Mouse (Mus musculus): ENCODE measurements around the gene Stag2.

Gene Stag2

DNA sequence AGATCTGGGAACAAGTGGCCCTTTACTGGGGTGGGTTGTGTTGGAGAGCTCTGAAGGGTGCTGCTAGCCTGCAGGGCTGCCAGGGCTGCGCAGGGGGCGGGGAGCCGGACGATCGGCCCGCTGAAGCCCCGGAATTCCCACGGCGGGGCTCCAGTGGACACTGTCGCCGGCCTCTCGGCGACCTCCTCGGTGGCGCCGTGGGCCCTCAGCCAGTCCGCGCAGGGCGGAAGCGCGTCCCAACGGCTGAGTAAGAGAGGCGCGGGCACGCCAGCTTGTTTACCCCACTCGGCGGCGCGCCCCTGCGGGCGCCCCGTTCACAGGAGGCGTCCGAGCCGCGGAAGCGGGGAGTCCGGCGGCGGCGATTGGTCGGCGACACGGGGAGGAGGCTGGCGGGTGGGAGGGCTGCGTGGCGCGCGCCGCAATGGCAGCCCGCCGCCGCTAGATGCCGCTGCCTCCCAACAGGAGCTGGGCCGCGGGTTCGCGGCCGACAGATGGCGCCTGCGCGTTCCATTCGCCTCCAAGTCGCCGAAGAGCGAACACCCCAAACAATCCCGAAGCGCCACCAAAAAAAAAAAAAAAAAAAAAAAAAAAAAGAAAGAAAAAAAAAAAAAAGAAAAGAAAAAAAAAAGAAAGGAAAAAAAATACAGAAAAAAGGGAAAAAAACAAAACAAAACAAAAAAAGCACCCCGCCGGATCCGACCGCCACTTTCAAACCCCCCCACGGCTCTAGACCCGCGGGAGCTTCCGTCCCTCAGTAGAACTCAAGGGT is at the start of gene Stag2:
Gene Stag2 (plus strand): TSS at position 530 of the 769 bp plus-strand sequence.
- DNase-seq (ENCODE audit: low read depth, low spot score): peak; percentile 93

DNA sequence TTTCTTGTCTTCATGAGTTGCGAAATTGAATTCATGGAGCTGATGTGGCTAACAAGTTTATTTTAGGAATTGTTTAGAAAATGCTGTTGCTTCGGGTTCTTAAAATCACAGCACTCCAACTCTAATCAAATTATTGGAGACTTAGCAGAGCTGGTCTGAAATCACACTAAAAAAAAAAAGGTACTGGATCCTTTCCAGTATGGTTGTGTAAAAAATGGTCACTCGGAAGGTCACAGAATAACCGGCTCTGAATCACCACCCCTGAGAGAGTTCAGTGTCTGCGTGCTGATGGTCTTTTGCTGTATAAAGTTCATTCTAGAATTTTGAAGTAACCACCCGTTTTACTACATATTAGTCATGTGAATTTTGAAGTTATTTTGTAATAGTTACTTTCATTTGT is 42.0 kb upstream of the Stag2 start:
- DNase-seq (ENCODE audit: low read depth, low spot score): no peak

- no peak for DNase-seq (ENCODE audit: low read depth, low spot score)
Measured at GRCm38 (mm10) chrX:42110585-42110984, 38.5 kb upstream of the Stag2 start.

- DNase-seq (ENCODE audit: low read depth, low spot score): no peak
Measured at GRCm38 (mm10) chrX:42119442-42120048, 29.6 kb upstream of the Stag2 start.

- no peak for DNase-seq (ENCODE audit: low read depth, low spot score)
Measured at GRCm38 (mm10) chrX:42124963-42125697, 24.0 kb upstream of the Stag2 start.

DNA sequence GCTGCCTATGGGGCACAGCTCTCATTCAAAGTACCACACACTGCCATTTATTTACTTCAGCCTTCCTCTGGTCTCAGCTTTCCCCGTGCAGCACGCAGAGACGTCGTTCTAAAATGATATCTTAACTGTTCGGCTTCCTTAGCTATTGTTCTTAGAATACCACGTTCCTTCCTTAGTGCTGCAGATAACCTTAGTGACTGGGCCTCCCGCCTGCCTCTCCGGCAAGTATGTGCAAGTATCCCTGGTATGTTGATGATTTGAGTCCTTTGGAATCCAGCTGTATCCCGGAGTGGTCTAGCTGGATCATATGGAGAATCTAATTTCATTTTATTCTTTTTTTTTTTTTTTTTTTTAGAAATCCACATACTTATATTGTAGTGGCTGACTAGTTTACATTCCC is 9.2 kb upstream of the Stag2 start:
- DNase-seq (ENCODE audit: low read depth, low spot score): no peak

DNA sequence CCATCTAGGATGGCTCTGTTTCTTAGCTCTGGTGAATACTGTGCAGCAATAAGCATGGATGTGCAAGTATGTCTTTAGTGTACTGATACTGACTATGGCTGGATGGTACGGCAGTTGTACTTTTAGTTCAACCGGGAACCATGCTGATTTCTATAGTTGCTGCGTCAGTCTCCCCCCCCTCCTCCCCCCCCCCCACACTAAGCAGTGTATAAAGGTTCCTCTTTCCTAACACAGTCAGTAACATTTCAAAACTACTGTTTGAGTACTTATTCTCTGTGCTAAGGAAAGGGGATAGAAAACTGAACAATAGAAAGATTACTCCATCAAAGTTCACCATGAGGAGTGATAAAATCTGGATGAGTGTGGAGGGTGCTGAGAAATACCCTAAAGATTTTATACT is 6.5 kb upstream of the Stag2 start:
- no peak for DNase-seq (ENCODE audit: low read depth, low spot score)

- no peak for DNase-seq (ENCODE audit: low read depth, low spot score)
Measured at GRCm38 (mm10) chrX:42143991-42144390, 5.1 kb upstream of the Stag2 start.

DNA sequence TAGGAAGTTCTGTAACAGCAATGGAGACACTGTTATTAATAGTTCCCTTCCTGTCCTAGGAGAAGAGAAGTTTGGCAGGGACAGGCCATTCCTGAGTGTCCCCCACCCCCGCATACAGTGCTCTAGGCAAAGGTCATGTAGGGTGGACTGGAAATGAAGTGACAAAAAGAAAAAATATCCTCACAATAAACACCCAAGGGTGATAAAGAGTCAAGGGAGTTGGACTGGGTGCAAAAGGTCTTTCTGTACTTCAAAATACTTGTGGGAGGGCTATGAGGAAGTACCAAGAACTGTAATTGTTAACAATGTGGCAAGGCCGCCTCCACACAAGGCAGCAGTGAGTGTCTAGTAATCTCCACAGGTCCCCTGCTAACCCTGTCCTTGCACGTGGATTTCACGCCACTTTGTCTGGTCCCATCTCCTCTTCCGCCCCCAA is 1.1 kb upstream of the Stag2 start:
- DNase-seq (ENCODE audit: low read depth, low spot score): peak; percentile 44

GRCm38 (mm10) chrX:42149557-42150345 is 634 bp downstream of the Stag2 start:
- peak; percentile 77 for DNase-seq (ENCODE audit: low read depth, low spot score)

GRCm38 (mm10) chrX:42150346-42151023 is 1.4 kb downstream of the Stag2 start:
- DNase-seq (ENCODE audit: low read depth, low spot score): peak; percentile 86

DNA sequence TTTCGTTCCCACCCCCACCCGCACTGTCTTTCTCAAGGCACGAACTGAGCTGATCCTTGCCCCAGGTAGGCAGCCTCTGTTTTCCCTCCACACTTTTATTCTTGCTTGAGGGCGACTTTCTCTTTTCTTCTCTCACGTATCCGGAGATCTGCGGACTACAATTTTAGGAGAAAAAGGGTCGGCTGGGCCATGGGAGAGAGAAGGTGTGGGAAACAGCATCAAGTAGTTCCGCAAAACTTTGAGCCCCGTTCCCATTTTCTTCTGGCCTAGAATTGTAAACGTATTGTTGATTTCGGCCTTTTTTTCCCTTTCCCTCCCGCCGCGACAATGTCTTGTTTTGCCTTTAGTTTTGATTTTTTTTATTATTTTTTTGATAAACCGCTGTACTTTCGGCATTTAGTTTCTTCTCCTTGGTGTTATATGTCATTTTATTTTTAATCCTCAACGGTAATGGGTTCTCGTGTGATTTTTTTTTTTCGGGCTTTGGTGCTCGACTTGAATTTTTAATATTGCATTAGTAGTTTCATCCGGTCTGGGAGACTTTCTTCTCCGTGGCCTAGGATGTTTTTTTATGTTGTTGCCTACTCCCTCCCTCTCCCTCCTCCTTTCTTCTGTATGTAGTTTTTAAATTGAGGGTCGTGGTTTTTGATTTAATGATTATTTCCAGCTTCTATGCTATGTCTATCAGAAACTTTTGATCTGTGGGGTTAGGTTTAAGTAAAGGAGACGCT is 2.1 kb downstream of the Stag2 start:
- no peak for DNase-seq (ENCODE audit: low read depth, low spot score)

DNA sequence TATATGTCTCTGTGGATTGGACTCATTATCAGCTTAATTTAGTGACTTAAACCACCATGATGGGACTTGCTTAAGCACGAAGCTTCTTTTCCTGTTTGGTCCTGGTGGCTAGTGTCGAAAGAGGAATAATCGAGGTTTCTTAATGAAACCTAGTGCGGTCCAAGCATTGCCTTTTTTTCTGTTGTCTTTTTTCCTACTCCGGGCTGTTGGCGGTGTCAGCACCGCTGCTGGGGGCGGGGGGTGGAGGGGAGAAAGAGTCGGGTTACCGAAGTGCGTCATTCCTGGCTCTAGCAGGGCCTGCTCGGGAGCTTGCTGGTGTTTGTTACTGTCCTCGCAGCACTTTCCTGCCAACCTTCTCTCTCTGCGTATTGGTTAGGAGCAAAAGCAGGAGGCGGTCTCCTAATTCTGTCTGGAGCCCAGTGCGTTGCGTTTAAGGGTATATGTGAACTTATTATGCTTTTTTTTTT is 2.8 kb downstream of the Stag2 start:
- peak; percentile 85 for DNase-seq (ENCODE audit: low read depth, low spot score)

GRCm38 (mm10) chrX:42153056-42153455 is 3.9 kb downstream of the Stag2 start:
- peak; percentile 10 for DNase-seq (ENCODE audit: low read depth, low spot score)

GRCm38 (mm10) chrX:42165455-42165854 is 16.3 kb downstream of the Stag2 start:
- no peak for DNase-seq (ENCODE audit: low read depth, low spot score)

GRCm38 (mm10) chrX:42170811-42171210 is 21.7 kb downstream of the Stag2 start:
- no peak for DNase-seq (ENCODE audit: low read depth, low spot score)

- no peak for DNase-seq (ENCODE audit: low read depth, low spot score)
Measured at GRCm38 (mm10) chrX:42187590-42187989, 38.5 kb downstream of the Stag2 start.

GRCm38 (mm10) chrX:42188825-42189426 is 39.8 kb downstream of the Stag2 start:
- DNase-seq (ENCODE audit: low read depth, low spot score): no peak

DNA sequence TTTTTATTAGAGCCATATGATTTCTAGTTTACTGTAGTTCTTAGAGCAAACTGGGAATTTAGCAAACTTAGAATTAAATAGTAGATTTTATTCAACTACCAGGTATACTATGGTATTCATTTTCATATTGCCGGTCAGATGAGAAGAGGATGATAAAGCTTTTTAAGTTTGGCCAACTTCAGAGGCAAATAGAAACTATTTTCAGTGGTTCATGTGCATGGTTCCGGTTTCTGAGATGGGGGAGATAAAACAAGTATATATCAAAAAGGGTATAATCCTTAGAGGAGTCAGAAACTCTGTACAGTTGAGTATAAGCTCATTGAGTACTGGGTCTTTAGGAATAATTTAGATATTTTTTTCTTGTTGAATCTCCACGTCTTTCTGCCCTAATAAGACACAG is 45.5 kb downstream of the Stag2 start:
- DNase-seq (ENCODE audit: low read depth, low spot score): peak; percentile 8

DNA sequence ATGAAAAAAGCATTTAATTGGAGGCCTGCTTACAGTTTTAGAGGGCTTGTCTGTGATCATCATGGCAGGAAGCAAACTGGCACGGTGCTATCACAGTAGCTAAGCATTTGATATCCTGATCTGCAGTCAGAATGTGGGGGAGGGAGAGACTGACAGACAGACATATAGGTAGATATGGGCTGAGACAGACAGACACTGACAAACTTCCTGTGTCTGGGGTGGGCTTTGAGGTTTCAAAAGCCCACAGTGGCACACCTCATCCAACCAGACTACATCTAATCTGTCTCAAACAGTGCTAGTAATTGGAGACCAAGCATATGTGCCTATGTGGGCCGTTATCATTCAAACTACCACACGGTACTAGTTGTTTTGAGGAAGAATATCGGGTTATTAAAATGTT is 53.4 kb downstream of the Stag2 start:
- DNase-seq (ENCODE audit: low read depth, low spot score): peak; percentile 8

Data from CD4-positive, CD25-positive, alpha-beta regulatory T cell, adult 2 months (primary cell).